ENCODE assay signal across 8 mouse cellular contexts in the genomic region with DNA sequence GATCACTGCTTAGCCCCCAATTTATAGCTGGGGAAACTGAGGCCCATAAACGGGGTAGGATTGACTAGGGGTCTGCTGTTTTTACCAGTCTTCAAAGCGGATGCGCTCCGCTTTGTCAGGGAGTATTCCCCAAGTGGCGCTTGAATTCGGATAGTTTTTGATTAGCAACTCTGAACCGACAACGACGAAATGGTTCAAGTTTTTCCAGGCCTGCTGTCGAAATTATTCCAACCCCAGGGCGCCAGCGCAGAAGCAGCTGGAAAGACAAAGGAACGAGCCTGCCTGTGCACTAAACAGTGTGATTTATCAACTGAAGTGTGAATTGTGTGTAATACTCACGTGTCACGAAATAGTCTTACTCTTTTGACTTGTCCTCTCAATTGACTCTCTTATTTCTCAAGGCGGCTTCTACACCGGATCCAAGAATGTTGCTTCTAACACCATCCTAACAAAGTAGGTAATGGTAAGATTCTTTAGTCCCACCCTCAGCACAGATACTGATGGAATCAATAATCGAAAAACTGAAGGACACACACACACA. TPM values are rescaled to one million over a fixed set of nuclear protein-coding genes. Genes with fewer than 3 reads are reported as not detected.
DNase-seq lines count a peak whose midpoint lies in the region; ATAC-seq and TF ChIP-seq lines count a peak whose summit lies in the region.

Sdc4 (minus strand) TSS at position 428 of the 541 bp plus-strand sequence.

- peak within 1 kb of the TSS; percentile 91 for H3K4me2 ChIP-seq in forebrain, embryonic 14.5 days (ENCODE audit: low read length)
- peak within 1 kb of the TSS; percentile 91 for H3K4me2 ChIP-seq in hindbrain, embryonic 12.5 days (replicated peaks)
- peak within 1 kb of the TSS; percentile 55 for H3K4me2 ChIP-seq in liver, embryonic 15.5 days

- H3K9me3 ChIP-seq in E14TG2a.4 (ENCODE audit: low read length) = no peaks in the 10 kb centered on the region
- no peaks in the 10 kb centered on the region for H3K9me3 ChIP-seq in forebrain, embryonic 14.5 days (replicated peaks; ENCODE audit: control insufficient read depth, low read length)
- no peaks in the 10 kb centered on the region for H3K9me3 ChIP-seq in hindbrain, embryonic 12.5 days (replicated peaks)
- H3K9me3 ChIP-seq in liver, embryonic 15.5 days (replicated peaks) = no peaks in the 10 kb centered on the region

- peak; percentile 15; the same call in 1 of the 2 replicates for ATAC-seq in forebrain, embryonic 14.5 days
- peak; percentile 38; the same call in 1 of the 2 replicates for ATAC-seq in hindbrain, embryonic 12.5 days (ENCODE audit: low FRiP score)
- no peak for ATAC-seq in liver, embryonic 15.5 days (ENCODE audit: insufficient read depth)

- peak within 1 kb of the TSS; percentile 64 for H3K9ac ChIP-seq in forebrain, embryonic 14.5 days (ENCODE audit: low read length)
- peak within 1 kb of the TSS; percentile 68 for H3K9ac ChIP-seq in hindbrain, embryonic 12.5 days
- peak within 1 kb of the TSS; percentile 51 for H3K9ac ChIP-seq in liver, embryonic 15.5 days

- peak in 1 of 2 experiments; percentile 40 for DNase-seq in heart, adult 18-20 months
- no peak for DNase-seq in heart, adult 9 months (ENCODE audit: low spot score in 2 of 2)
- DNase-seq in forebrain, embryonic 14.5 days (ENCODE audit: low spot score) = no peak
- no peak for DNase-seq in right cerebral cortex, postnatal 25 days
- DNase-seq in cerebellum, adult 9-11 months = no peak

- H3K27me3 ChIP-seq in E14TG2a.4 (ENCODE audit: insufficient read depth, low read length) = peaks cover 49% of the 10 kb centered on the region
- H3K27me3 ChIP-seq in forebrain, embryonic 14.5 days (replicated peaks; ENCODE audit: control insufficient read depth, insufficient read depth, low read length) = 0 out of 2 replicates have a peak, but pooled peaks cover 4% of the 10 kb centered on the region
- peaks cover 14% of the 10 kb centered on the region for H3K27me3 ChIP-seq in hindbrain, embryonic 12.5 days
- H3K27me3 ChIP-seq in liver, embryonic 15.5 days = peaks cover 54% of the 10 kb centered on the region

- TF ChIP-seq CTCF in E14TG2a.4 (conservative IDR thresholded peaks at IDR 0.05; ENCODE audit: low read length) = no peak

- peaks cover 67% of the 10 kb centered on the region for H3K4me1 ChIP-seq in E14TG2a.4 (replicated peaks; ENCODE audit: low read depth, low read length)
- peaks cover 13% of the 10 kb centered on the region for H3K4me1 ChIP-seq in forebrain, embryonic 14.5 days (ENCODE audit: control insufficient read depth, insufficient read depth, low read length)
- peaks cover 31% of the 10 kb centered on the region for H3K4me1 ChIP-seq in hindbrain, embryonic 12.5 days
- H3K4me1 ChIP-seq in liver, embryonic 15.5 days (replicated peaks) = peaks cover 5% of the 10 kb centered on the region

- no peak within 1 kb of the TSS for H3K27ac ChIP-seq in forebrain, embryonic 14.5 days (ENCODE audit: low read depth, low read length)
- no peak within 1 kb of the TSS for H3K27ac ChIP-seq in hindbrain, embryonic 12.5 days
- peak within 1 kb of the TSS; percentile 45 for H3K27ac ChIP-seq in liver, embryonic 15.5 days (replicated peaks)

- WGBS in forebrain, embryonic 14.5 days = 9% methylated on average over 18 of the region's 18 CpGs
- 6% methylated on average over 18 of the region's 18 CpGs for WGBS in hindbrain, embryonic 12.5 days
- WGBS in liver, embryonic 15.5 days (ENCODE audit: insufficient replicate concordance) = 9% methylated on average over 18 of the region's 18 CpGs

- H3K4me3 ChIP-seq in E14TG2a.4 (replicated peaks; ENCODE audit: low read length) = peak within 1 kb of the TSS; percentile 92
- H3K4me3 ChIP-seq in forebrain, embryonic 14.5 days (ENCODE audit: low read depth, low read length) = peak within 1 kb of the TSS; percentile 46
- peak within 1 kb of the TSS; percentile 50 for H3K4me3 ChIP-seq in hindbrain, embryonic 12.5 days
- peak within 1 kb of the TSS; percentile 52 for H3K4me3 ChIP-seq in liver, embryonic 15.5 days (replicated peaks)

- peaks cover 5% of the 10 kb centered on the region; the same call in 1 of the 2 replicates for H3K36me3 ChIP-seq in E14TG2a.4 (ENCODE audit: insufficient read depth, low read length)
- no peaks in the 10 kb centered on the region for H3K36me3 ChIP-seq in forebrain, embryonic 14.5 days (ENCODE audit: control insufficient read depth, insufficient read depth, low read length)
- H3K36me3 ChIP-seq in hindbrain, embryonic 12.5 days = no peaks in the 10 kb centered on the region
- no peaks in the 10 kb centered on the region for H3K36me3 ChIP-seq in liver, embryonic 15.5 days (replicated peaks)

RNA-seq across cellular contexts. Expression of gene Sdc4, which starts in this region (rescaled TPM):
- total RNA-seq in heart, adult 18-20 months (2021) = 10 to 100 TPM; 18.7 to 34.2 TPM
- 3.9 and 4.2 TPM in 2 replicates for polyA plus RNA-seq in forebrain, embryonic 14.5 days (2014; fragmentation: Nextera tagmentation; extraction: Ambion mirVana)
- 17.6 and 18.8 TPM in 2 replicates for polyA plus RNA-seq in hindbrain, embryonic 12.5 days (2016; fragmentation: Nextera tagmentation; extraction: Ambion mirVana)
- 55.0 and 63.3 TPM in 2 replicates for polyA plus RNA-seq in liver, embryonic 15.5 days (2015; fragmentation: Nextera tagmentation; extraction: Ambion mirVana)
